Mouse (Mus musculus) erythroblast, embryonic 14.5 days (primary cell): ENCODE results near the gene Daglb.

Experiments used
- GATA1 ChIP-seq: IDR thresholded peaks from 2 replicates; pipeline ENCODE4 v1.6.1; 2012; ENCODE audit warnings: low read length, inconsistent platforms, mixed read lengths
- TAL1 ChIP-seq: IDR thresholded peaks from 3 replicates; pipeline ENCODE4 v1.6.1; 2012; ENCODE audit warnings: low read length, inconsistent platforms, mixed read lengths

DNA sequence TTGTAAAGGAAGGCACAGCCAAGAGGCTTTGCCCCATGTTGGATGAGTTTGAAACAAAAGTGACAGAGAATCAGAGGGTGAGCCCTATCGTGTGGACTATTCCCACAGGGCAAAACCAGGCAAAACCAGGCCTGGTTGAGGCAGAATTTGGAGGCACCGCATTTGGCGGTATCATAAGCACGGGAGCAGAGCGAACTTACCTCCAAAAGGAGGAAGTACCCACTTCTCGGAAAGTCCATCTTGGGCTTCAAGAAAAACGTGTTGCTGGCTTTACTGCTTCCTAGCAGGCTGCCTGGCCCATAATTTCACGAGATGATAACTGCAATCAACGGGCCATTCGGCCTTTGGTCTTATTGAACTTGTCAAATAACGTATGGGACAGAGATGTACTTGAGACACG, 22.6 kb upstream of the Daglb start:
- no peak for TF ChIP-seq GATA1
- TF ChIP-seq TAL1, result no peak
